Mouse (Mus musculus) heart, adult 2 months (tissue): ENCODE results near the gene Scaf4.

Experiments used
- CTCF ChIP-seq: fragments of 200-600 bp; IDR thresholded peaks from 2 replicates; pipeline ENCODE4 v1.8.1; 2022; ENCODE audit warnings: antibody characterized with exemption, mild to moderate bottlenecking, moderate library complexity
- EP300 ChIP-seq: fragments of 200-500 bp; IDR thresholded peaks from 2 replicates; pipeline ENCODE4 v1.6.1; 2011; ENCODE audit warnings: low read depth, low read length, control low read depth; ENCODE audit not compliant: insufficient read depth

DNA sequence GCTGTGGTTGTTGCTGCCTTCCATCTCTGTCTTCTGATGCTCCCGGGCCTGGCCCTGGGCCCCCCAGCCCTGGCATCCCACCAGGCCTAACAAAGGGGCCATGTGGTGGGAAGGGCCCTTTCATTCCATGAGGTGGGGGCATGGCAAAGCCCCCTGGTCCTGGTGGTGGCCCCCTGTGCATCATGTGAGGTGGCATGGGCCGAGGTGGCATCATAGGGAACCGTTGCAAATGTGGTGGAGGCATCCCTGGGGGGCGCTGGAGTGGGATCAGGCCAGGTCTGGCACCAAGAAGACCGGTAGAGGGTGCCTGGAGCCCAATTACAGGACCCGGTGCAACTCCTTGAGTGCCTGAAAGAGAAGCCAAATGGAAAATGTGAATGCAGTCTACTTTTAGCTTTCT lies 54.4 kb downstream of the Scaf4 start:
- TF ChIP-seq EP300, result no peak
- no peak for TF ChIP-seq CTCF
